ENCODE assay signal across 21 mouse cellular contexts in the genomic region with DNA sequence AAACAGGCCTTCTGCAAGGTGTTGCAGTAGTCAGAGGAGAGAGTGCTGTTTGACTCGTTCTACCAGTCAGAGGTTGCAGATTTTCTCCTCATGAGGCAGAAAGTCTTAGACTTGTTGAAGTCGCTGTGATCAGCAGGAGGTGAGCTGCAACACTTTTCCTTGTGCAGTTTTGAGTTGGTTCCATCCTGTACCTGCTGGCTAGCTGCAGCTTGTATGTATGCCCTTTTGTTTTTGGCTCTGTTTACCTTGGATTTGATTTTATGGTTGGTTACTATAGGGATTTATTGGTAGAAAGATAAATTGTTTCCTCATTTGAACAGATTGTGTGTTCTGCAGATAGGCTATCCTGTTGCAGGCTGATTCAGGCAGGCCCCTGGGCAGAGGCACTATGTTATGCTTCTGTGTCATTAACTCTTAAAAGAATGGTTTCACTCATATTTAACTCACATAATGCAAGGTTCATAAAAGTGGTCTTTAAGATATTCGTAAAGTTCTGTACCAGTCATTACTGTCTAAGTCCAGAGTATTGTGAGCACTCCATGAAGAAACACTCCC. TPM values are rescaled to one million over a fixed set of nuclear protein-coding genes. Genes with fewer than 3 reads are reported as not detected.
DNase-seq lines count a peak whose midpoint lies in the region; ATAC-seq lines count a peak whose summit lies in the region.
"Had no signal": no experiment of that assay in that cellular context is flagged by ENCODE, and none has a peak within 500 bp of the region (broad histone marks: within the 10 kb centered on the region; RNA-seq: fewer than 3 reads in every experiment).

No protein-coding gene starts in this region.

- no peaks in the 10 kb centered on the region for H3K27me3 ChIP-seq in kidney, embryonic 14.5 days (ENCODE audit: control insufficient read depth, insufficient read depth, low read length)
- H3K27me3 ChIP-seq in intestine, embryonic 15.5 days (replicated peaks): no peaks in the 10 kb centered on the region
- no peaks in the 10 kb centered on the region for H3K27me3 ChIP-seq in stomach, embryonic 15.5 days (replicated peaks)
- H3K27me3 ChIP-seq: forebrain, embryonic 13.5 days; heart, embryonic 13.5 days; hindbrain, embryonic 12.5 days had no signal

- DNase-seq in kidney, adult 11 months: peak; percentile 1
- peak; percentile 44 for DNase-seq in gonadal fat pad, adult 2 months (ENCODE audit: low read depth)
- no peak for DNase-seq in adrenal gland, adult 2 months
- no peak for DNase-seq in spleen, postnatal 10 days (ENCODE audit: low spot score in 2 of 2)
- DNase-seq: adrenal gland, adult 8-10 months; adrenal gland, postnatal 36 days; cerebellum, adult 2 months; cerebellum, postnatal 10 days; gastrocnemius, postnatal 10 days; heart, adult 2 months; heart, postnatal 4 days had no signal

- no peak overlapping the region for H3K27ac ChIP-seq in kidney, embryonic 14.5 days (ENCODE audit: low read depth, low read length)
- H3K27ac ChIP-seq in intestine, embryonic 15.5 days: 0 out of 2 replicates have a peak overlapping the region, but pooled peaks have one; percentile 62
- H3K27ac ChIP-seq in stomach, embryonic 15.5 days: peak overlapping the region; percentile 51
- H3K27ac ChIP-seq: embryonic facial prominence, embryonic 10.5 days; forebrain, embryonic 13.5 days; heart, adult 2 months; heart, embryonic 13.5 days; hindbrain, embryonic 12.5 days had no signal

- H3K4me3 ChIP-seq in kidney, embryonic 14.5 days (ENCODE audit: low read length): no peak overlapping the region
- H3K4me3 ChIP-seq in intestine, embryonic 15.5 days (replicated peaks): no peak overlapping the region
- no peak overlapping the region for H3K4me3 ChIP-seq in stomach, embryonic 15.5 days (replicated peaks)
- H3K4me3 ChIP-seq: embryonic facial prominence, embryonic 10.5 days; erythroblast, embryonic 14.5 days; forebrain, embryonic 13.5 days; heart, adult 2 months; heart, embryonic 13.5 days; hindbrain, embryonic 12.5 days had no signal

- no peaks in the 10 kb centered on the region for H3K9me3 ChIP-seq in kidney, embryonic 14.5 days (ENCODE audit: control insufficient read depth, low read length)
- no peaks in the 10 kb centered on the region for H3K9me3 ChIP-seq in intestine, embryonic 15.5 days
- no peaks in the 10 kb centered on the region for H3K9me3 ChIP-seq in stomach, embryonic 15.5 days
- H3K9me3 ChIP-seq: forebrain, embryonic 13.5 days; heart, embryonic 13.5 days; hindbrain, embryonic 12.5 days had no signal

- H3K4me2 ChIP-seq in kidney, embryonic 14.5 days (replicated peaks; ENCODE audit: low read depth, low read length): no peak overlapping the region
- H3K4me2 ChIP-seq in intestine, embryonic 15.5 days (replicated peaks): no peak overlapping the region
- H3K4me2 ChIP-seq in stomach, embryonic 15.5 days: no peak overlapping the region
- H3K4me2 ChIP-seq: forebrain, embryonic 13.5 days; heart, embryonic 13.5 days; hindbrain, embryonic 12.5 days had no signal

- no peak for ATAC-seq in kidney, embryonic 14.5 days (ENCODE audit: low FRiP score, low TSS enrichment)
- ATAC-seq in intestine, embryonic 15.5 days: peak; percentile 89
- no peak; the same call in 1 of the 2 replicates for ATAC-seq in stomach, embryonic 15.5 days (ENCODE audit: insufficient read depth, low FRiP score, low read depth)
- no peak for ATAC-seq in erythroblast, adult 5-6 weeks (replicated peaks; ENCODE audit: low FRiP score, poor library complexity, severe bottlenecking)
- ATAC-seq: hindbrain, embryonic 16.5 days had no signal

- no peak overlapping the region for H3K9ac ChIP-seq in kidney, embryonic 14.5 days (ENCODE audit: low read depth, low read length)
- no peak overlapping the region for H3K9ac ChIP-seq in intestine, embryonic 15.5 days
- H3K9ac ChIP-seq in stomach, embryonic 15.5 days: no peak overlapping the region
- H3K9ac ChIP-seq: forebrain, embryonic 13.5 days; heart, embryonic 13.5 days; hindbrain, embryonic 12.5 days had no signal

- no peaks in the 10 kb centered on the region for H3K4me1 ChIP-seq in kidney, embryonic 14.5 days (ENCODE audit: control insufficient read depth, insufficient read depth, low read length)
- no peaks in the 10 kb centered on the region for H3K4me1 ChIP-seq in intestine, embryonic 15.5 days (replicated peaks)
- H3K4me1 ChIP-seq in stomach, embryonic 15.5 days: no peaks in the 10 kb centered on the region

- WGBS in kidney, embryonic 14.5 days: 81% methylated on average over 3 of the region's 3 CpGs
- WGBS in intestine, embryonic 15.5 days: 63% methylated on average over 3 of the region's 3 CpGs
- 71% methylated on average over 3 of the region's 3 CpGs for WGBS in stomach, embryonic 15.5 days

- peaks cover 21% of the 10 kb centered on the region; the same call in 1 of the 2 replicates for H3K36me3 ChIP-seq in kidney, embryonic 14.5 days (ENCODE audit: control insufficient read depth, insufficient read depth, low read length)
- H3K36me3 ChIP-seq in intestine, embryonic 15.5 days: peaks cover 20% of the 10 kb centered on the region
- peaks cover 15% of the 10 kb centered on the region for H3K36me3 ChIP-seq in stomach, embryonic 15.5 days

RNA-seq across cellular contexts. Expression of a gene that starts 11.1 kb away (rescaled TPM):
- polyA plus RNA-seq in kidney, embryonic 14.5 days (2014; fragmentation: Nextera tagmentation; extraction: Ambion mirVana): 30.1 and 33.8 TPM in 2 replicates
- 8.1 and 13.1 TPM in 2 replicates for polyA plus RNA-seq in gonadal fat pad, adult 2 months (2012; rRNA removed)
- polyA plus RNA-seq in intestine, embryonic 15.5 days (2015; fragmentation: Nextera tagmentation; extraction: Ambion mirVana): 20.3 and 20.9 TPM in 2 replicates
- 22.5 and 22.8 TPM in 2 replicates for polyA plus RNA-seq in stomach, embryonic 15.5 days (2015; fragmentation: Nextera tagmentation; extraction: Ambion mirVana)
- 0.96 and 1.3 TPM in 2 replicates for total RNA-seq in erythroblast, adult 5-6 weeks (2015; ENCODE audit: low replicate concordance)
- 1.1 and 1.2 TPM in 2 replicates for total RNA-seq in erythroblast, adult 5-6 weeks (2017; ENCODE audit: low replicate concordance)
- 10 to 100 TPM; 27.2 to 33.8 TPM for total RNA-seq in adrenal gland, adult 2 months (2021)
- polyA plus RNA-seq in adrenal gland, adult 2 months (2012; rRNA removed): 6.3 and 9.1 TPM in 2 replicates

Comparison
In these comparisons a context has a peak if more than half of its experiments do, and no peak if none do; other contexts are left out.
1. DNase-seq: peak in kidney, adult 11 months (single experiment) and gonadal fat pad, adult 2 months (single experiment); none in adrenal gland, adult 2 months (single experiment) and spleen, postnatal 10 days (0 of 2).